Mouse (Mus musculus) CH12.LX (cell line): Measurements from ENCODE around the gene Nob1. TPM values are rescaled to one million over a fixed set of nuclear protein-coding genes. Genes with fewer than 3 reads are reported as not detected.

Experiments
- DNase-seq: peaks from one replicate; pipeline ENCODE4 v3.0.0-alpha.2; 2013; ENCODE audit errors: extremely low read depth
- H3K27ac ChIP-seq: 2 replicates; pipeline ENCODE4 v1.5.1; 2012; ENCODE audit warnings: low read depth, mild to moderate bottlenecking, control low read depth, moderate library complexity; ENCODE audit not compliant: insufficient read depth
- H3K27me3 ChIP-seq: replicated peaks from 2 replicates; pipeline ENCODE3; 2012; ENCODE audit warnings: inconsistent platforms
- H3K36me3 ChIP-seq, 2 experiments: replicated peaks in 1 of 2; 2 replicates each; pipeline versions ENCODE3 to v1.6.1; 2012; ENCODE audit warnings: inconsistent platforms in 1 of 2, low read length in 1 of 2, mild to moderate bottlenecking in 1 of 2, mixed read lengths in 1 of 2, moderate library complexity in 1 of 2; ENCODE audit not compliant: control insufficient read depth in 1 of 2, insufficient read depth in 1 of 2
- H3K4me1 ChIP-seq, 2 experiments: 2 replicates each; pipeline ENCODE4 v1.6.1; 2012; ENCODE audit warnings: inconsistent platforms in 1 of 2, moderate library complexity in 1 of 2; ENCODE audit not compliant: insufficient read depth in 2 of 2, control insufficient read depth in 1 of 2
- H3K4me2 ChIP-seq: 2 replicates; pipeline ENCODE4 v1.6.1; 2012; ENCODE audit warnings: low read depth, mild to moderate bottlenecking, control low read depth; ENCODE audit not compliant: poor library complexity, insufficient read depth, severe bottlenecking
- H3K4me3 ChIP-seq, 3 experiments: fragments of 150-350 bp in 1 of 3; sonication (generic) in 1 of 3; replicated peaks in 1 of 3; 2 replicates each; pipeline versions ENCODE3 to v1.5.1; 2011 to 2012; ENCODE audit warnings: low read depth in 2 of 3, low read length in 2 of 3, mild to moderate bottlenecking in 2 of 3, moderate library complexity in 2 of 3, control low read depth in 1 of 3, improper control_type of control experiment in 1 of 3, inconsistent platforms in 1 of 3, mixed read lengths in 1 of 3; ENCODE audit not compliant: poor library complexity in 1 of 3
- H3K79me2 ChIP-seq: replicated peaks from 2 replicates; pipeline ENCODE4 v1.6.1; 2012; ENCODE audit warnings: mild to moderate bottlenecking, moderate library complexity; ENCODE audit not compliant: control insufficient read depth, poor library complexity, insufficient read depth, severe bottlenecking; ENCODE audit errors: extremely low read depth
- H3K9ac ChIP-seq: 2 replicates; pipeline ENCODE4 v1.6.1; 2012; ENCODE audit warnings: low read depth, mild to moderate bottlenecking, control low read depth, moderate library complexity; ENCODE audit not compliant: insufficient read depth
- H3K9me3 ChIP-seq: replicated peaks from 2 replicates; pipeline ENCODE3; 2012; ENCODE audit warnings: low read length, inconsistent platforms, mixed read lengths
- E2F4 ChIP-seq: IDR thresholded peaks from 2 replicates; pipeline ENCODE4 v1.6.1; 2011; ENCODE audit warnings: low read depth, low read length, improper control_type of control experiment; ENCODE audit not compliant: insufficient replicate concordance
- ELF1 ChIP-seq: IDR thresholded peaks from 2 replicates; pipeline ENCODE4 v1.6.1; 2014; ENCODE audit warnings: low read depth, mild to moderate bottlenecking, inconsistent platforms, low read length, improper control_type of control experiment
- HCFC1 ChIP-seq: IDR thresholded peaks from 2 replicates; pipeline ENCODE4 v1.6.1; 2012; ENCODE audit warnings: low read depth, mild to moderate bottlenecking, inconsistent platforms, low read length, improper control_type of control experiment
- JUN ChIP-seq: IDR thresholded peaks from 2 replicates; pipeline ENCODE4 v1.6.1; 2011; ENCODE audit warnings: low read depth, mild to moderate bottlenecking, low read length, improper control_type of control experiment, moderate library complexity; ENCODE audit not compliant: insufficient read depth
- JUND ChIP-seq: conservative IDR thresholded peaks from 2 replicates; pipeline ENCODE4 v1.6.1; 2011; ENCODE audit warnings: low read depth, low read length, improper control_type of control experiment
- MAFK ChIP-seq: IDR thresholded peaks from 2 replicates; pipeline ENCODE4 v1.6.1; 2011; ENCODE audit warnings: low read length, improper control_type of control experiment; ENCODE audit not compliant: insufficient replicate concordance
- MEF2A ChIP-seq: IDR thresholded peaks from 2 replicates; pipeline ENCODE4 v1.6.1; 2014; ENCODE audit warnings: low read depth, mild to moderate bottlenecking, inconsistent platforms, low read length, improper control_type of control experiment, borderline replicate concordance
- MXI1 ChIP-seq: IDR thresholded peaks from 2 replicates; pipeline ENCODE4 v1.6.1; 2011; ENCODE audit warnings: mild to moderate bottlenecking, low read depth, low read length, improper control_type of control experiment
- NRF1 ChIP-seq: IDR thresholded peaks from 2 replicates; pipeline ENCODE4 v1.6.1; 2014; ENCODE audit warnings: low read depth, mild to moderate bottlenecking, inconsistent platforms, low read length, improper control_type of control experiment, moderate library complexity
- POLR2AphosphoS2 ChIP-seq: IDR thresholded peaks from 2 replicates; pipeline ENCODE4 v1.6.1; 2011; ENCODE audit warnings: low read depth, low read length, improper control_type of control experiment
- USF1 ChIP-seq: IDR thresholded peaks from 2 replicates; pipeline ENCODE4 v1.6.1; 2014; ENCODE audit warnings: low read depth, mild to moderate bottlenecking, inconsistent platforms, low read length, improper control_type of control experiment
- dilution Hi-C: fragments of 300-500 bp; cut with MboI; formaldehyde crosslinking; loops from 2 replicates; pipeline ENCODE4 v1.14.3; 2020; ENCODE audit warnings: low sequenced_read_pairs; ENCODE audit not compliant: extremely low pct_unique_long_range_greater_than_20kb, extremely low pct_ligation_motif_present
- in situ Hi-C: fragments of 300-500 bp; cut with MboI; formaldehyde crosslinking; loops from 3 replicates; pipeline ENCODE4 v1.14.3; 2019; ENCODE audit warnings: low sequenced_read_pairs, low pct_ligation_motif_present, low pct_unique_long_range_greater_than_20kb, mixed read lengths
- polyA plus RNA-seq: library from polyadenylated mRNA; unstranded; fragments of >175 nt; gene quantifications from 2 replicates; pipeline ENCODE4 v1.2.1, GENCODE M21; 2012; ENCODE audit warnings: low read depth; ENCODE audit not compliant: insufficient read length
- total RNA-seq, 2 experiments: library from RNA; depleted of rRNA; stranded (reverse); fragments of 300-350 nt in 1 of 2; fragments of >200 nt in 1 of 2; gene quantifications; 2 replicates each; pipeline ENCODE4 v1.2.3; 2012 to 2014

Gene Nob1
- total and polyA plus RNA-seq, 3 experiments, result 21.4 to 109 (median 73.1) TPM

- dilution Hi-C loops, result no loop called here
- Histone ChIP-seq H3K27me3 (no peaks in the 10 kb centered on the region), H3K4me3 (no peak overlapping the region), H3K36me3 (peaks cover 22 to 46% of the 10 kb centered on the region in 2 experiments), H3K4me1 (no peaks in the 10 kb centered on the region), H3K27ac (no peak overlapping the region), H3K9me3 (no peaks in the 10 kb centered on the region), H3K9ac (no peak overlapping the region), H3K4me2 (no peak overlapping the region), H3K79me2 (no peaks in the 10 kb centered on the region)
- no peak for DNase-seq
- TF ChIP-seq E2F4 (no peak), POLR2AphosphoS2 (peak; percentile 63; the same call in 1 of the 2 replicates)
- in situ Hi-C loops, result no loop called here
Measured at GRCm38 (mm10) chr8:107380734-107381133, 44.1 kb downstream of the Nob1 start.

DNA sequence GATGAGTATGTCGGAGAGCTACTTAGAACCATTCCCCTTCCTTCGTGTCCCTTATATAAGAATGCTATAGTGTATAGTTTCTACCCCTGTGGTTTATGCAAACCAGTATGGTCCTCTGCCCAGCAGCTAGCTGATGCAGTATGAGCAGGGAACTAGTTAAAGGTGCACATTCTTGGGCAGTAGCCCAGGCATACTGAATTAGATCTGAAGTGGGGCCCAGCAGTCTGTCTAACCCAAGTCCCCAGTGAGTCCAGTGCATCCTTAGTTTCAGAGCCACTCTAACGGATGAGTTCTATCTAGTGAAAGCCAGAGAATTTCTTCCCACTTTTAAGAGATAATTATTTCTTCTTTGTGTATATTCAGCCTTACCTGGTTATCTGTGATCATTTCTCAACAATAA is 47.5 kb downstream of the Nob1 start:
- no peak overlapping the region for H3K27ac ChIP-seq
- no peak overlapping the region for H3K4me2 ChIP-seq
- H3K4me3 ChIP-seq, result no peak overlapping the region
- no peaks in the 10 kb centered on the region for H3K4me1 ChIP-seq
- H3K79me2 ChIP-seq, result no peaks in the 10 kb centered on the region
- peaks cover 37 to 73% of the 10 kb centered on the region in 2 experiments for H3K36me3 ChIP-seq
- no peaks in the 10 kb centered on the region for H3K27me3 ChIP-seq
- dilution Hi-C loops (no loop called here), in situ Hi-C loops (no loop called here)
- no peak overlapping the region for H3K9ac ChIP-seq
- H3K9me3 ChIP-seq, result no peaks in the 10 kb centered on the region
- TF ChIP-seq ELF1 (no peak), MAFK (no peak), MEF2A (no peak), MXI1 (no peak), JUND (no peak), USF1 (no peak), NRF1 (no peak), HCFC1 (no peak)
- no peak for DNase-seq

DNA sequence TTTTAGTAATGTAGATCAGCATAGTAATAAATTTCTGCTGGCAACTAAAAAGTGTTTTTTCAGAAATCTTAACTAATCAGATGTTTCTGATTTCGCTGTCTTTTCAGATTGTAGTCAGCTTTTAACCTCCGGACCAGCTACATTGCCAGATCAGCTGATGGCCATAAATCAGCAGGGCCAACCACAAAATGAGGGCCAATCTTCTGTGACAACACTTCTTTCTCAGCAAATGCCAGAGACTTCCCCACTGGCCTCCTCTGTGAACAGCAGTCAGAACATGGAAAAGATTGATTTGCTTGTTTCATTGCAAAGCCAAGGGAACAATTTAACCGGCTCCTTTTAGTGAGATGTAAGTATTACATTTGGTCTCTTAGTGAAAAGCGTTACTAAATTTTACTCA is 54.5 kb downstream of the Nob1 start:
- Histone ChIP-seq H3K27me3 (no peaks in the 10 kb centered on the region), H3K27ac (no peak overlapping the region), H3K36me3 (peaks cover 73 to 93% of the 10 kb centered on the region in 2 experiments), H3K4me1 (no peaks in the 10 kb centered on the region), H3K9me3 (no peaks in the 10 kb centered on the region)
- TF ChIP-seq JUN, result no peak
- TF ChIP-seq, all 38 proteins: peak for 0
- Histone ChIP-seq H3K4me3 (no peak overlapping the region), H3K9ac (no peak overlapping the region), H3K4me2 (no peak overlapping the region), H3K79me2 (no peaks in the 10 kb centered on the region)
- dilution Hi-C loops, result no loop called here
- in situ Hi-C loops, result no loop called here
- no peak for DNase-seq

Other genes starting within 250 kb of the Nob1 start
- gene Nfat5, start 131.6 kb downstream of the Nob1 start, total RNA-seq (2012; rRNA removed), result 16.8 and 18.6 TPM in 2 replicates
- 11.3 and 13.2 TPM in 2 replicates for gene Nfat5, start 131.6 kb downstream of the Nob1 start, total RNA-seq (2014; rRNA removed)
- 29.1 and 36.2 TPM in 2 replicates for gene Nfat5, start 131.6 kb downstream of the Nob1 start, polyA plus RNA-seq
- 1.6 and 1.9 TPM in 2 replicates for gene Nqo1, start 21.8 kb downstream of the Nob1 start, total RNA-seq (2012; rRNA removed)
- 0.94 and 1.1 TPM in 2 replicates for gene Nqo1, start 21.8 kb downstream of the Nob1 start, total RNA-seq (2014; rRNA removed)
- 23.8 and 24.6 TPM in 2 replicates for gene Nqo1, start 21.8 kb downstream of the Nob1 start, polyA plus RNA-seq
- gene Wwp2, start 11.3 kb upstream of the Nob1 start, total RNA-seq (2012; rRNA removed), result 19.7 and 20.7 TPM in 2 replicates
- gene Wwp2, start 11.3 kb upstream of the Nob1 start, total RNA-seq (2014; rRNA removed), result 13.5 and 16.3 TPM in 2 replicates
- gene Wwp2, start 11.3 kb upstream of the Nob1 start, polyA plus RNA-seq, result 29.7 and 30.3 TPM in 2 replicates
- gene Psmd7, start 163.4 kb upstream of the Nob1 start, total RNA-seq (2012; rRNA removed), result 110 and 134 TPM in 2 replicates
- gene Psmd7, start 163.4 kb upstream of the Nob1 start, total RNA-seq (2014; rRNA removed), result 56.7 and 59.7 TPM in 2 replicates
- 345 and 353 TPM in 2 replicates for gene Psmd7, start 163.4 kb upstream of the Nob1 start, polyA plus RNA-seq